Mouse (Mus musculus): ENCODE data around the gene Ces1e. TPM values are rescaled to one million over a fixed set of nuclear protein-coding genes. Genes with fewer than 3 reads are reported as not detected.

The Ces1e gene
- polyA plus RNA-seq, 1 experiment, result not detected

GRCm38 (mm10) chr8:93171846-93172590 is 57.4 kb downstream of the Ces1e start:
- no peak for DNase-seq (ENCODE audit: low read depth)
- TF ChIP-seq POLR2A (IDR thresholded peaks at IDR 0.05; ENCODE audit: borderline replicate concordance, extremely low read depth, insufficient read depth, insufficient read length, poor library complexity, severe bottlenecking) (no peak), CTCF (IDR thresholded peaks at IDR 0.05; ENCODE audit: borderline replicate concordance, extremely low read depth, insufficient read depth, insufficient read length) (no peak)

GRCm38 (mm10) chr8:93163363-93163762 is 66.1 kb downstream of the Ces1e start:
- no peak for DNase-seq (ENCODE audit: low read depth)
- TF ChIP-seq POLR2A (IDR thresholded peaks at IDR 0.05; ENCODE audit: borderline replicate concordance, extremely low read depth, insufficient read depth, insufficient read length, poor library complexity, severe bottlenecking), result no peak
- no peak for TF ChIP-seq CTCF (IDR thresholded peaks at IDR 0.05; ENCODE audit: borderline replicate concordance, extremely low read depth, insufficient read depth, insufficient read length)

GRCm38 (mm10) chr8:93151401-93151800 is 78.0 kb downstream of the Ces1e start:
- TF ChIP-seq POLR2A (IDR thresholded peaks at IDR 0.05; ENCODE audit: borderline replicate concordance, extremely low read depth, insufficient read depth, insufficient read length, poor library complexity, severe bottlenecking) (no peak), CTCF (IDR thresholded peaks at IDR 0.05; ENCODE audit: borderline replicate concordance, extremely low read depth, insufficient read depth, insufficient read length) (no peak)
- DNase-seq (ENCODE audit: low read depth), result peak; percentile 1

Other genes starting within 250 kb of the Ces1e start
- not detected in 2 replicates for gene Ces1a, start 181.4 kb downstream of the Ces1e start, polyA plus RNA-seq (2012; rRNA removed)
- gene Ces1b, start 149.6 kb downstream of the Ces1e start, polyA plus RNA-seq (2012; rRNA removed), result not detected in 2 replicates
- not detected in 2 replicates for gene Ces1c, start 98.3 kb downstream of the Ces1e start, polyA plus RNA-seq (2012; rRNA removed)
- 0.21 TPM in 1 of 2 replicates, not detected in the other for gene Ces1d, start 31.8 kb downstream of the Ces1e start, polyA plus RNA-seq (2012; rRNA removed)
- 0.08 TPM in 1 of 2 replicates, not detected in the other for gene Ces1f, start 50.1 kb upstream of the Ces1e start, polyA plus RNA-seq (2012; rRNA removed)
- gene Ces1g, start 107.7 kb upstream of the Ces1e start, polyA plus RNA-seq (2012; rRNA removed), result not detected in 2 replicates
- gene Ces1h, start 150.1 kb upstream of the Ces1e start, polyA plus RNA-seq (2012; rRNA removed), result not detected in 2 replicates